Mouse (Mus musculus) megakaryocyte, embryonic 14.5 days (primary cell): ENCODE data around the gene Ctsa.

Source experiments
- FLI1 ChIP-seq: IDR thresholded peaks from 2 replicates; pipeline ENCODE4 v1.6.1; 2012; ENCODE audit warnings: low read length, inconsistent platforms, mixed read lengths
- GATA1 ChIP-seq: IDR thresholded peaks from 3 replicates; pipeline ENCODE4 v1.6.1; 2012; ENCODE audit warnings: mixed read lengths, low read length, inconsistent platforms, borderline replicate concordance

- TF ChIP-seq FLI1 (no peak), GATA1 (no peak)
Observed at GRCm38 (mm10) chr2:164885788-164886187, 53.1 kb downstream of the Ctsa start.
